Mouse (Mus musculus) midbrain, embryonic 15.5 days (tissue): ENCODE data around the gene Ppia. TPM values are rescaled to one million over a fixed set of nuclear protein-coding genes. Genes with fewer than 3 reads are reported as not detected.

ENCODE experiments used
- ATAC-seq: fragments of 200-750 bp; cut with Nextera tagmentation; replicated peaks from 2 replicates; pipeline ENCODE4 v1.8.0; 2017; ENCODE audit warnings: moderate TSS enrichment
- H3K27ac ChIP-seq: fragments of 300-500 bp; sonication (generic); 2 replicates; pipeline ENCODE4 v1.5.1; 2015; ENCODE audit warnings: mild to moderate bottlenecking, inconsistent platforms
- H3K27me3 ChIP-seq: fragments of 300-500 bp; sonication (generic); replicated peaks from 2 replicates; pipeline ENCODE4 v1.6.1; 2015; ENCODE audit warnings: inconsistent platforms
- H3K36me3 ChIP-seq: fragments of 300-500 bp; sonication (generic); replicated peaks from 2 replicates; pipeline ENCODE4 v1.6.1; 2015; ENCODE audit warnings: inconsistent platforms
- H3K4me1 ChIP-seq: fragments of 300-500 bp; sonication (generic); 2 replicates; pipeline ENCODE4 v1.6.1; 2015; ENCODE audit warnings: inconsistent platforms
- H3K4me2 ChIP-seq: fragments of 300-500 bp; sonication (generic); 2 replicates; pipeline ENCODE4 v1.6.1; 2015; ENCODE audit warnings: inconsistent platforms, mild to moderate bottlenecking, moderate library complexity
- H3K4me3 ChIP-seq: fragments of 300-500 bp; sonication (generic); 2 replicates; pipeline ENCODE4 v1.5.1; 2015; ENCODE audit warnings: mild to moderate bottlenecking, inconsistent platforms
- H3K9ac ChIP-seq: fragments of 300-500 bp; sonication (generic); 2 replicates; pipeline ENCODE4 v1.6.1; 2015; ENCODE audit warnings: mild to moderate bottlenecking, inconsistent platforms
- H3K9me3 ChIP-seq: fragments of 300-500 bp; sonication (generic); 2 replicates; pipeline ENCODE4 v1.6.1; 2016; ENCODE audit warnings: inconsistent platforms
- WGBS: fragments of 180-500 bp; shearing (Covaris S2); methylation state at CpG from one replicate; pipeline ENCODE4 v1.1.7; 2015; ENCODE audit warnings: mixed read lengths; 5-methylcytosine and 5-hydroxymethylcytosine counted together
- polyA plus RNA-seq: library from polyadenylated mRNA; unstranded; fragments of >200 nt; fragmentation: Nextera tagmentation; extraction: Ambion mirVana; gene quantifications from 2 replicates; pipeline ENCODE4 v1.2.1, GENCODE M21; 2015

The Ppia gene
- polyA plus RNA-seq, 1 experiment from 2014 or later, result 3,418 TPM

- H3K4me2 ChIP-seq, result no peak overlapping the region
- no peak overlapping the region for H3K4me3 ChIP-seq
- peaks cover 34% of the 10 kb centered on the region for H3K36me3 ChIP-seq
- H3K27ac ChIP-seq, result no peak overlapping the region; the same call in 1 of the 2 replicates
- no peak for ATAC-seq
- no peaks in the 10 kb centered on the region for H3K9me3 ChIP-seq
- peaks cover 19% of the 10 kb centered on the region for H3K4me1 ChIP-seq
- no peak overlapping the region for H3K9ac ChIP-seq
- H3K27me3 ChIP-seq, result no peaks in the 10 kb centered on the region
- 21% methylated on average over 1 of the region's 1 CpGs for WGBS
Observed at GRCm38 (mm10) chr11:6420283-6420703, 5.0 kb downstream of the Ppia start.

- Histone ChIP-seq H3K36me3 (peaks cover 36% of the 10 kb centered on the region), H3K4me2 (no peak overlapping the region), H3K9me3 (no peaks in the 10 kb centered on the region), H3K27me3 (no peaks in the 10 kb centered on the region), H3K27ac (no peak overlapping the region), H3K4me3 (no peak overlapping the region), H3K4me1 (peaks cover 19% of the 10 kb centered on the region), H3K9ac (no peak overlapping the region)
- ATAC-seq, result no peak
- 76% methylated on average over 2 of the region's 2 CpGs for WGBS
Observed at GRCm38 (mm10) chr11:6420722-6421350, 5.6 kb downstream of the Ppia start.

- Histone ChIP-seq H3K4me2 (no peak overlapping the region), H3K27me3 (no peaks in the 10 kb centered on the region), H3K4me1 (no peaks in the 10 kb centered on the region), H3K4me3 (no peak overlapping the region), H3K9ac (no peak overlapping the region), H3K9me3 (no peaks in the 10 kb centered on the region), H3K36me3 (peaks cover 36% of the 10 kb centered on the region), H3K27ac (no peak overlapping the region)
- WGBS, result 89% methylated on average over 7 of the region's 7 CpGs
- no peak for ATAC-seq
Observed at GRCm38 (mm10) chr11:6430186-6430585, 14.9 kb downstream of the Ppia start.

GRCm38 (mm10) chr11:6436442-6436841 lies 21.2 kb downstream of the Ppia start:
- no peaks in the 10 kb centered on the region for H3K27me3 ChIP-seq
- no peak overlapping the region for H3K27ac ChIP-seq
- H3K4me1 ChIP-seq, result no peaks in the 10 kb centered on the region
- H3K4me2 ChIP-seq, result no peak overlapping the region
- H3K9me3 ChIP-seq, result no peaks in the 10 kb centered on the region
- H3K9ac ChIP-seq, result no peak overlapping the region
- ATAC-seq, result peak; percentile 39; the same call in 1 of the 2 replicates
- no peak overlapping the region for H3K4me3 ChIP-seq
- H3K36me3 ChIP-seq, result peaks cover 26% of the 10 kb centered on the region
- WGBS, result 60% methylated on average over 8 of the region's 8 CpGs

- Histone ChIP-seq H3K4me2 (no peak overlapping the region), H3K27ac (no peak overlapping the region), H3K36me3 (peaks cover 19% of the 10 kb centered on the region), H3K27me3 (no peaks in the 10 kb centered on the region), H3K9ac (no peak overlapping the region), H3K4me3 (no peak overlapping the region), H3K9me3 (no peaks in the 10 kb centered on the region), H3K4me1 (0 out of 2 replicates have a peak, but pooled peaks cover 2% of the 10 kb centered on the region)
- 98% methylated on average over 2 of the region's 2 CpGs for WGBS
- ATAC-seq, result no peak
Observed at GRCm38 (mm10) chr11:6437667-6438066, 22.4 kb downstream of the Ppia start.

- 95% methylated on average over 4 of the region's 4 CpGs for WGBS
- ATAC-seq, result no peak
Observed at GRCm38 (mm10) chr11:6440171-6440570, 24.9 kb downstream of the Ppia start.

GRCm38 (mm10) chr11:6442566-6442965 lies 27.3 kb downstream of the Ppia start:
- WGBS, result 96% methylated on average over 4 of the region's 4 CpGs
- H3K4me2 ChIP-seq, result no peak overlapping the region
- H3K36me3 ChIP-seq, result 0 out of 2 replicates have a peak, but pooled peaks cover 3% of the 10 kb centered on the region

More at GRCm38 (mm10) chr11:6440171-6440570, 24.9 kb downstream of the Ppia start:
- no peaks in the 10 kb centered on the region for H3K9me3 ChIP-seq
- H3K27me3 ChIP-seq, result no peaks in the 10 kb centered on the region
- peaks cover 15% of the 10 kb centered on the region for H3K4me1 ChIP-seq
- no peak overlapping the region for H3K4me3 ChIP-seq
- no peak overlapping the region for H3K9ac ChIP-seq
- H3K4me2 ChIP-seq, result no peak overlapping the region
- no peak overlapping the region for H3K27ac ChIP-seq
- H3K36me3 ChIP-seq, result peaks cover 14% of the 10 kb centered on the region

GRCm38 (mm10) chr11:6443102-6443501 lies 27.9 kb downstream of the Ppia start:
- H3K27me3 ChIP-seq, result no peaks in the 10 kb centered on the region
- 42% methylated on average over 4 of the region's 4 CpGs for WGBS
- H3K9ac ChIP-seq, result peak overlapping the region; percentile 84
- peaks cover 16% of the 10 kb centered on the region for H3K4me1 ChIP-seq
- H3K4me3 ChIP-seq, result peak overlapping the region; percentile 89
- H3K4me2 ChIP-seq, result peak overlapping the region; percentile 64
- no peaks in the 10 kb centered on the region for H3K36me3 ChIP-seq
- H3K9me3 ChIP-seq, result no peaks in the 10 kb centered on the region
- no peak overlapping the region for H3K27ac ChIP-seq
- no peak for ATAC-seq

More at GRCm38 (mm10) chr11:6442566-6442965, 27.3 kb downstream of the Ppia start:
- no peak for ATAC-seq
- H3K27ac ChIP-seq, result no peak overlapping the region
- H3K9ac ChIP-seq, result no peak overlapping the region
- peaks cover 16% of the 10 kb centered on the region for H3K4me1 ChIP-seq
- no peak overlapping the region for H3K4me3 ChIP-seq
- no peaks in the 10 kb centered on the region for H3K27me3 ChIP-seq
- H3K9me3 ChIP-seq, result no peaks in the 10 kb centered on the region

GRCm38 (mm10) chr11:6443727-6444076 lies 28.5 kb downstream of the Ppia start:
- WGBS, result under 1% methylated on average over 10 of the region's 10 CpGs
- H3K36me3 ChIP-seq, result no peaks in the 10 kb centered on the region
- peaks cover 16% of the 10 kb centered on the region for H3K4me1 ChIP-seq
- peak overlapping the region; percentile 89 for H3K4me3 ChIP-seq
- no peak for ATAC-seq
- H3K4me2 ChIP-seq, result peak overlapping the region; percentile 64
- peak overlapping the region; percentile 96 for H3K27ac ChIP-seq
- no peaks in the 10 kb centered on the region for H3K27me3 ChIP-seq
- H3K9ac ChIP-seq, result peak overlapping the region; percentile 84
- no peaks in the 10 kb centered on the region for H3K9me3 ChIP-seq

- WGBS, result under 1% methylated on average over 58 of the region's 80 CpGs
- Histone ChIP-seq H3K4me1 (peaks cover 16% of the 10 kb centered on the region), H3K9me3 (no peaks in the 10 kb centered on the region), H3K27me3 (no peaks in the 10 kb centered on the region), H3K4me2 (peak within 1 kb of the TSS; percentile 64), H3K36me3 (no peaks in the 10 kb centered on the region), H3K4me3 (peak within 1 kb of the TSS; percentile 89), H3K27ac (peak within 1 kb of the TSS; percentile 96), H3K9ac (peak within 1 kb of the TSS; percentile 84)
- peak; percentile 99 for ATAC-seq
Observed at GRCm38 (mm10) chr11:6444077-6444853, 29.0 kb downstream of the Ppia start, which contains the start of gene H2afv. Gene H2afv (minus strand): TSS chr11:6444443.

GRCm38 (mm10) chr11:6445441-6445840 lies 30.2 kb downstream of the Ppia start:
- no peak for ATAC-seq
- H3K9ac ChIP-seq, result no peak overlapping the region
- peaks cover 16% of the 10 kb centered on the region for H3K4me1 ChIP-seq
- H3K9me3 ChIP-seq, result no peaks in the 10 kb centered on the region
- no peaks in the 10 kb centered on the region for H3K27me3 ChIP-seq
- no peak overlapping the region for H3K4me3 ChIP-seq
- H3K27ac ChIP-seq, result no peak overlapping the region
- H3K36me3 ChIP-seq, result no peaks in the 10 kb centered on the region
- H3K4me2 ChIP-seq, result no peak overlapping the region
- 84% methylated on average over 4 of the region's 4 CpGs for WGBS

GRCm38 (mm10) chr11:6445951-6446350 lies 30.7 kb downstream of the Ppia start:
- H3K36me3 ChIP-seq, result no peaks in the 10 kb centered on the region
- H3K4me1 ChIP-seq, result peaks cover 16% of the 10 kb centered on the region
- WGBS, result 89% methylated on average over 7 of the region's 7 CpGs
- H3K4me3 ChIP-seq, result no peak overlapping the region
- H3K9ac ChIP-seq, result no peak overlapping the region
- no peaks in the 10 kb centered on the region for H3K9me3 ChIP-seq
- no peak overlapping the region for H3K27ac ChIP-seq
- H3K4me2 ChIP-seq, result no peak overlapping the region
- no peaks in the 10 kb centered on the region for H3K27me3 ChIP-seq
- ATAC-seq, result no peak
